Mouse (Mus musculus) heart, postnatal 14 days (tissue): Measurements from ENCODE around the gene Sept3. TPM values are rescaled to one million over a fixed set of nuclear protein-coding genes. Genes with fewer than 3 reads are reported as not detected.
A peak's percentile ranks its signal among the peaks of the same experiment; 100 is the strongest.

Experiments used
- DNase-seq, 2 experiments: peaks; one replicate each; pipeline ENCODE4 v3.0.0; 2021 to 2022
- intact Hi-C: fragments of 180-260 bp; cut with DNase I; formaldehyde crosslinking; loops from one replicate; pipeline ENCODE4 v1.15.1; 2025
- total RNA-seq, 2 experiments: library from RNA; stranded (reverse); gene quantifications; 2 replicates each; pipeline ENCODE4 v1.2.3; 2021

Gene Sept3
- total RNA-seq, 2 experiments from 2014 or later, result 0.17 to 0.24 TPM

DNA sequence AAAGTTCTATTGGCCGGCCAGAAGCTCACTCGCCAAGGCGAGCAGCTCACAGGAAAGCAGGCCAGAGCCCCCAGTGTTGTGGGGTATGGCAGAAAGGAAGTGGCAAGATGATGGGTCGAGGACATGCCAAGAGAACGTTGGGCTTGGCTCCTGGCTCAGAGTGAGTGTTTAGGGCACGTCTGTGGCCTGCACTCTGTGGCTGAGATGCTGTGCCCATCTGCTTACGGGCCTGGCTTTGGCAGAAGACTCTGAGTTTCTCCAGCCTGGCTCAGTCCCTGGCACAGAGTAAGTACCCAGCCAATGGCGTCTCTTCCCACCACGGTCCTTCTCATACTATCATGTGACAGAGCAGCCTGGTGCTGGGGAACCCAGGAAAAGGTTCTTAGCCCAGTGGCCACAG is 5.9 kb upstream of the Sept3 start:
- intact Hi-C loops, result no loop called here
- no peak for DNase-seq

DNA sequence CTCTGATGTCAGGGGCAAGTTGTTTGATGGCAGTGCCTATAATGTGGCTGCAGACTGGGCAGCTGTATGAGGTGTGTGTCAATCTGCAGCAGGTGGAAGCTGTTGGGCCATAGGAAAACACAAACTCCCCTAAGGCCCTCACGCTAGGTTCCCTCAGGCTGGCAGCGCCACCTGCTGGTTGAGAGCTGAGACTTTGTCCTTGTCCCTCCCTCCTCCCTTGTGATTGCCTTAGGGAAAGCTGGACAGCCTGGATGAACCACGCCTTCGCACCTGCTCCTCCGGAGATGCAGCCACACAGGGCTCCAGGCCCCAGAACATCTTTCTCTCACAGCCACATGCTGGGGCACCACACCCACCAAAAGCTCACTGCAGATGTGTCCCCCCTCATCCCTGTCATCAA is 3.5 kb upstream of the Sept3 start:
- peak; percentile 67 to 81 for DNase-seq
- intact Hi-C loops, result no loop called here

GRCm38 (mm10) chr15:82272295-82272694 is 2.4 kb upstream of the Sept3 start:
- intact Hi-C loops, result no loop called here
- DNase-seq, result no peak

DNA sequence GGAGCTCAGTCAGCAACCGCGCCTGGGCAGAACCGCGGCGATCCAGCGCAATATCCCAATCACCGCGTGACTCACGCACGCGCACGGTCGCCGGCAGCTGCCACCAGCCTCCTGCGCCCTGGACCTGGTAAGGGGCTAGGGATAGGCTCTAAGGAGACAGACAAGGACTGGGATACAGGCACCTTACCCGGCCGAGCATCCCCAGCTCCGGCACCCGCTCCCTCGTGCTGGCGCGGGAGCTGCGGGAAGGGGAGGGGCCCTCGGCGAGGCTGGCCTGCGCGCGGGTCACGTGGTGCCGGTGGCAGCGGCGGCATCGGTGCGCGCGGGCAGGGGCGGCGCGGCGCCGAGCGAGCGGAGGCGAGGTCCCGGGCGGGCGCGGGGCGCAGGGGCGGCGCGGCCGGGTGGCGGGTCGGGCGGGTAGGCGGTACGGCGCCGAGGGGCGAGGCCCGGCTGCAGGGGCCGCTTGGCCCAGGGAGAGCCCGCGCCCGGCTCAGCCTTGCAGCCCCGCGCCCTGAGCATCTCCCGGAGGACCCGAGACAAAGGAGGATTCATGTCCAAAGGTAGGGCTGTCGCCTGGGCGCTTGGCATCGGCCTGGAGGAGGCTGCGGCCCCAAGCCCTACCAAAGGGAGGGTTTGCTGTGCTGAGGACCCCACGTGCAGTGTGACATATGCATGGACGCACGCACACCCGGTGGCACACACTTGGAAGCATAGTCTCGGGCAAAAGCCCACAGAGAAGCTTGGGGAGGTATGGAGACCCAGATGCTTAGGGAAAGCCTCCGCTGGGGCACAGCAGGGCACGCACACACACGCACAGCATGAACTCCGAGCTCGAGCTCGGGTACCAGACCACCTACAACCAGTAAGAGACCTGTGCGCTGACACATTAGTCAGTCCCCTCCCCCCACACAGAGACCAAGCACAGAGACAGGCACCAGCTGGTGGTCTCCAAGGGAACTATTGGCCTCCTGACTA is 521 bp downstream of the Sept3 start:
- peak in 1 of 2 experiments; percentile 15 for DNase-seq
- intact Hi-C loops, result no loop called here

DNA sequence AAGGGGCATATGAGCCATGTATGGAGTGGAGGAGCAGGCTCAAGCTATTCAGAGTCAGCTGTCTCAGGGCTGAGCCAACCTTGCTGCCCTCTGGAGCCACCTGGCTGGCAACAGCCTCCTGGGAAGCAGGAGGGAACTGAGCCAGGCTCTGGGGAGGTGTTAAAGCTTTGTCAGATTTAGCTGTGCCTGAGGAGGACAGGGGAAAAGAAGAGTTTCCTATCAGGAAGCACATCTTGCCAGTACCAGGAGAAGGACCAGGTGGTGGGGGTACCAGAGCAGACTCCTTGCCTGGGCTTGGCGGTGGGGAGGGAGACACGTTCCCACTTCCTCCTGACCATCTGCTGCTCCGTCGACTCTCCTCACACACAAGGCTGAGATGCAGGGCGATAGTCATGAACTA is 2.9 kb downstream of the Sept3 start:
- intact Hi-C loops, result no loop called here
- DNase-seq, result no peak

DNA sequence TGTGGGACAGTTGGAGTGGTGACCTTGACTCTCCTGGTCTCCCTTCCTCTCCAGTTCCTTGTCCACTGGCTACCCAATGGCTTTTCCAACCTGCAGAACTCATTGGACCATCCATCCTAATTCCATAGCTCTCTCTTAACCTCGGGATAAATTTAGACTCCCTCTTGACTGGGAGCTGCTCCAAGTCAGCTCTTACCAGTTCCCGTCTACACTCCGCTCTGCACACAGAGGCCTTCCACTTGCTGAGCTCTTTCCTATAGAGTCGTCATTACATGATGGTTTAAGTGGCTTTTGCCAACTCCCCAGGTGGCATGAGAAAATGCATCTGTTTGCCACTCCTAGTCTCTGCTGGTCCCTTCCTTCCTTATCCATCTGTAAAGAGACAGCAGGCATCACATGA is 5.9 kb downstream of the Sept3 start:
- intact Hi-C loops, result no loop called here
- no peak for DNase-seq

DNA sequence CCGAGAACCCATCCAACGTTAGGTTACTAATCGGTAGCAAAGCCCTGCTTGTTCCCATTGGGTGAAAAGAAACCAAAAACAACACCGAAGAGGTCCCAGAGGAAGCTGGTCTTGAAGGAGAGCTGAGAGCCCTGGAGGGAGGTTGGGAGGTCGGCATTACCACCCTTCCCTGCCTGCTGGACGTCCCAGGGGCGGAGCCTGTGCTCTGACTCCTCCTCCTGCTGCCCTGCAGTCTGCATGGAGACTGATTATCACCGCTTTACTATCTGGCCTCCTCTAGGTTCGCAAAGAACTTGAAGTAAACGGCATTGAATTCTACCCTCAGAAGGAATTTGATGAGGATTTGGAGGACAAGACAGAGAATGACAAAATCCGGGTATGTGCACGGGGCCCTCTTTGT is 11.5 kb downstream of the Sept3 start:
- intact Hi-C loops, result no loop called here

DNA sequence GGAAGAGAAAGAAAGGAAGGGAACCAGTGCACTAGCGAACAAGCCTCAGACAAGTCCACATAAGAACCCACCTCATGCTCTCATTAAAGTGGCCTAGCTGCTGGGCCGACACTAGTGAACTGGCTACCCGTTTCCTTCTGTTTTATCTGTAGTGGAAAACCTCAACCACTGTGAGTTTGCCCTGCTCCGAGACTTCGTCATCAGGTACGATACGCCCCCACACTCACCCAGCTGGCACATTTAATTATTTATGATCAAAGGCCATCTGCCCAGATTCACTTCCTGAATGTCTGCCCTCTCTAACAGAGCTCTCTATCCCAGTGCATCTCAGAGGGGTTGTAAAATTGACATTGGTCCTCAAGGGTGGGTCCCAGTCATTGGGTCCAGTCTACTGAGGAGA is 15.6 kb downstream of the Sept3 start:
- DNase-seq, result no peak
- intact Hi-C loops, result no loop called here

More for the DNA sequence above, 11.5 kb downstream of the Sept3 start:
- no peak for DNase-seq

DNA sequence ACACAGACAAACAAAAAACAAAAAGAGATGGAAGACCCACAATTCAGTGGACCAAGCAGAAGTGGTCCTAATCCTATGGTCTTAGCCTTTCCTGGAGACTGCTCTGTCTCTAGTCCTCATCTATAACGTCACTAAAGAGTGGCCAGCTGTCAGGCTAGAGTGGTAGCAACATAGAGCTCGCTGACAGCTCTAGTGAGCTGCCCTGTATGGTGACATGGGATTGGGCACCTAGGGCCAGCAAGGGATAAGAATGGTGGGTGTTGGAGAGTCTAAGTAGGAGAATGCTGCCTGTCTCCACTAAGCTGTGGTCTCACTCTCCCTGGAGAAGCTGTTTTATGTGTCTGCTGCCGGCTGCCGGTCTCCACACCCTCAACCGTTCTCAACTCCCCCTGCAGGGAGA is 18.2 kb downstream of the Sept3 start:
- intact Hi-C loops, result no loop called here
- no peak for DNase-seq

- intact Hi-C loops, result no loop called here
- no peak for DNase-seq
These were observed 18.6 kb downstream of the Sept3 start for GRCm38 (mm10) chr15:82293271-82293711.

- DNase-seq, result no peak
- intact Hi-C loops, result no loop called here
These were observed 19.4 kb downstream of the Sept3 start for GRCm38 (mm10) chr15:82294059-82294458.

DNA sequence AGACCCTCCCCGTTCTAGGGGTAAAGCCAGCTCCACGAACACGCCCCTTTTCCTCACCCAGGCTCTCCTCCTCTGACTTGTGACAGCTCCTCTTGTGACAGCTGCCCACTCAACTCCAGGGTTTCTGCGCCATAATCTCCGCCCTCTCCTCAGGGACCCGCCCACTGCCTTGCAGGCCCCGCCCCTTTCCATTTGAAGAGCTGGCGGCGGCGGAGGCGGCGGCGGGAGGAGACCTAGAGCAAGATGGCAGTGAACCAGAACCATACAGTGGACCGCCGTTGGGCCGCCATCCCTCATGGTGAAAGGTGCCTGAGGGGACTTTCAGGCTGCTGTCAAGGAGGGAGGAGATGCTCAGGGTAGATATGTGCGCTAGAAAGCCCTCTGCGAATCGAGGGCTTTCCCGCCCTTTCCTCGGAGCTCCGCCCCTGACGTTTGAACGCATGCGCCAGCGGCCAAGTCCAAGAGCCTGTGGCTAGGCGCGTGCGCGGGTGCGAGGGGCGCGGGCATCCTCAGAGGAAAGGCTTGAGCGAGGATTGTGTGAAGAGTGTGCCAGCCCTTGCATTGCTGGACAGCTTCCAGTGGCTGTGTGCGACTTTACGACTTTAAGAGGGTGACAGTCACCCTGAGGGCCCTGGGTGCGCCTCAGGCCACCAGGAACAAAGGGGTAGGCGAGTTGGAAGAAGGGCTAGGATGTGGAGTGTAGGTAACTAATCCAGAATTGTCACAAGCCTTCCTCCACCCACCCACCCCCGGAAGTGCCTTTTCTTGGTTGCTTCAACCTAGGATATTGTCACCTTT is 24.3 kb downstream of the Sept3 start, which contains the start of gene Wbp2nl:
Gene Wbp2nl, plus strand, starts transcription at position 191 of the 798 bp plus-strand sequence.
- intact Hi-C loops, result no loop called here
- DNase-seq, result no peak

DNA sequence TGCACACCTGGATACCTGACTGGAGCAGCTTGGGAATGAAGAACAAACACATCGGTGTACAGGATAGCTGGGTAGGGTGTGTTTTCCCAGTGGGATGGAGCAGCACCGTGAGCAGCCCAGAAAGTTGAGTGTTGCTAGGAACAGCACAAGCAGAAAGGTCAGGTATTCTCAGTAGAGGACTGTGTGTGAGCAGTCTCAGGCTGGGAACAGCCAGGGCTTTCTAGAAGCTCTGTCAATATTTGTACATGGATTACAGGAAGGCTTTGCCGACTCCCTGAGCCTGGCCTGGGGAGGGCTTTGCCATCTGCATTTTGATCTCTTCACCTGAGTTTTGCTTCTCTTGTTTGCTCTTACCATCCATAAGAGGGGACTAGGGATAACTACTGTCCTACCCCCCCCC is 32.4 kb downstream of the Sept3 start:
- intact Hi-C loops, result no loop called here
- DNase-seq, result no peak

GRCm38 (mm10) chr15:82308416-82308815 is 33.7 kb downstream of the Sept3 start:
- no peak for DNase-seq
- intact Hi-C loops, result no loop called here

GRCm38 (mm10) chr15:82317839-82318238 is 43.1 kb downstream of the Sept3 start:
- no peak for DNase-seq
- intact Hi-C loops, result no loop called here

GRCm38 (mm10) chr15:82319613-82320012 is 44.9 kb downstream of the Sept3 start:
- intact Hi-C loops, result no loop called here
- no peak for DNase-seq

- intact Hi-C loops, result no loop called here
- no peak for DNase-seq
These were observed 47.5 kb downstream of the Sept3 start for GRCm38 (mm10) chr15:82322195-82322594.

GRCm38 (mm10) chr15:82325382-82325781 is 50.7 kb downstream of the Sept3 start:
- intact Hi-C loops, result no loop called here
- no peak for DNase-seq

GRCm38 (mm10) chr15:82335194-82335593 is 60.5 kb downstream of the Sept3 start:
- no peak for DNase-seq
- intact Hi-C loops, result no loop called here

DNA sequence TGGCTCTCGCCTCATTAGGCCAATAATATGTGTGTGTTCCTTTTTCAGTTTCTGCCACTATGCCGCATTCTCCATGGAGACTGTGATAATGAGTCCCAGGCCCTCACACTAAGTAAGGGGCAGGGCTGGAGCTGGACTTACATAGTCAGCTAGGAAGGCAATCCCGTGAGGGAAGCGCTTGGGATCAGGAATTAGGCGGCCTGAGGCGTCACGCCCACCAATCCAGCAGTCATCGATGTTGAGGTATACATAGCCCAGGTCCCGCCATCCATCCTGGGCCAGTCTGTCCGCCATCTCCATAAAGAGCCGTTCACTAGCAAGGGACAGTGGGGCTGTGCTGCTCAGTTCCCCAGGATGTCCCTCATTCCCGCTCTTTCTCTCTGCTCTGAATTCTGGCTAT is 61.9 kb downstream of the Sept3 start:
- intact Hi-C loops, result no loop called here
- no peak for DNase-seq

DNA sequence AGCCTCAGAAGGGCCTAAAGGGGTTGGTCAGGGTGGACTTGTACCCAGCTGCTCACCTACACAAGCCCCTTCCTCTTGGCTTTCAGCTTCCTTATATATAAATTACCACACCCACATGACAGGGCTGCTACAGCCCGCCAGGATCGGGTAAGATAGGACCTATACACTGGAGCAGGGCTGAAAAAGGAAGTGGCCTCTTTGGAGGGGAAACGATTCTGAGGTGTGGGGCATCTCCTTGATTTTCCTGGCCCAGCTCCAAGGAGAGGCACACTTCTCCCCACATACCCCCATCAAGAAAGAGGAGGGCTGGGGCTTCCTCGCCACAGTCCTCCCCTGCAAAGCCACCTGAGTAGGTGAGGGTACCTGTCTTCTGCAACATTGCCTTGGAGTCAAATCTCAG is 63.2 kb downstream of the Sept3 start:
- intact Hi-C loops, result no loop called here
- DNase-seq, result no peak
